Mouse (Mus musculus) c-Kit-positive CD71-negative TER-119-negative erythroid progenitor cells, embryonic 14.5 days (primary cell): ENCODE results near the gene Nrsn2.
A peak's percentile ranks its signal among the peaks of the same experiment; 100 is the strongest.

ENCODE experiments used
- DNase-seq: peaks from one replicate; pipeline ENCODE4 v3.0.0-alpha.2; 2013; ENCODE audit warnings: low read depth

Gene Nrsn2

GRCm38 (mm10) chr2:152376345-152376741 lies at the start of gene Nrsn2:
Nrsn2 (minus strand) TSS chr2:152376638.
- DNase-seq = no peak

GRCm38 (mm10) chr2:152415786-152416185 lies 39.3 kb upstream of the Nrsn2 start:
- DNase-seq = no peak

DNA sequence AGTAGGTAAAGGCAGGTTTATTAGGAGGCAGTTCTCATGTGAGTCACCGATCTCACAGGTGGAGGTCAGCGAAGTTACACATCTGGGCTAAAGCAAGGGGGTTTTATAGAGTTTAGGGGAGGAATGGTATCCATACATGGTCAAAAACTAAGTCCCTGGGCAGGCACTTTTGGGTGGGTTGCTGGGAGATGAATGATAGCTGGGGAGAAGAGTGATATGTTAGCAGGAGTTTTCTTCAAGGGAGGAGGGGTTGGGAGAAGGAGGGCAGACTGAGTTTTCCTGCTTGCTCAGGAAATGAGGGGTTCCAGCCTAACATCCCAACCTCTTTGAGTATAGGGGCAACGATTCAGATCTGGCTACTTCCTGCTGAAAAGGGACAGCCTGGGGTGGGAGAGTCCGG lies 38.8 kb upstream of the Nrsn2 start, which contains the start of gene 6820408C15Rik:
6820408C15Rik (plus strand) TSS at position 301 of the 400 bp plus-strand sequence.
- no peak for DNase-seq

GRCm38 (mm10) chr2:152414591-152415165 lies 38.2 kb upstream of the Nrsn2 start, which contains the start of gene Zcchc3:
Zcchc3 (minus strand) TSS chr2:152415027.
- DNase-seq = peak; percentile 66

- DNase-seq = no peak
These were observed 37.5 kb upstream of the Nrsn2 start for GRCm38 (mm10) chr2:152413765-152414584.

- no peak for DNase-seq
These were observed 36.8 kb upstream of the Nrsn2 start for GRCm38 (mm10) chr2:152413158-152413764.

- DNase-seq = no peak
These were observed 36.2 kb upstream of the Nrsn2 start for GRCm38 (mm10) chr2:152412526-152413157.

- DNase-seq = no peak
These were observed 35.0 kb upstream of the Nrsn2 start for GRCm38 (mm10) chr2:152411471-152411870.

DNA sequence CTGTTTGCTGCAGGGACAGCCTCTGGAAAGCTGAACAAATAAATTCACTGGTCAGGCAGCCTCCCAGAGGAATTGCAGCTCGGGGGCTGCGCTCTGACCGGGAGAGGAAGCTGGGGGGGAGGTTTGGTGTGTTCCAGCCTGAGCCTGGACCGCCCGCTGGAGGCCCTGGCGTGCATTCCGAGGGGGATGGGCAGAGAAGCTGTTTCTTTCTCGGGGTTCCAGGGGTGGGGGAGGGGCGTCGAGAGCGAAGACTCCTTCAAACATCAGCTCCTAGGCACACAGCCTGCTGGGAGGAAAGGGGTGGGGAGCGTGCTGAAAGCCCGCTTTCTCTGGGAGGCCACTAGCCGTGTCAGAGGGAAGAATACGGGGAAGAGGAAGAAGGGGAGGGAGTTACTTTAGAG lies 34.5 kb upstream of the Nrsn2 start:
- no peak for DNase-seq

DNA sequence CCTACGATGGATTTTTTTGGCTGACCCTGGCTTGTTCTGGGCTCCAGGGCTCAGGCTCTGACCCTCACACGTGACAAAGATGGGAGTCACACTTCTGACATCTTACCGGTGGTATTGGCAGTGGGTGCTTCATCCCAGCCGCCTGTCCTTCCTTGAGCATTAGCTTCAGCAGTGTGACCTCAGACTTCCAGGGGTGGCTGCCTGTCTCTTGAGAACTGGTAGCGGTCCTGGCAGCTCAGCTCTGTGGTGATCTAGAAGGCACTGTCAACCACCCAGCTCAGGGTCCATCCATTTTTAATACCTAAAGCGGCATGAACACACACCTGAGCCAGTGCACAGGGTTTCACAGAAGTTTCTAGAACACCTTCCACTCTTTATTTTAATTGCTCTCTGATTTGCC lies 33.3 kb upstream of the Nrsn2 start:
- DNase-seq = no peak

DNA sequence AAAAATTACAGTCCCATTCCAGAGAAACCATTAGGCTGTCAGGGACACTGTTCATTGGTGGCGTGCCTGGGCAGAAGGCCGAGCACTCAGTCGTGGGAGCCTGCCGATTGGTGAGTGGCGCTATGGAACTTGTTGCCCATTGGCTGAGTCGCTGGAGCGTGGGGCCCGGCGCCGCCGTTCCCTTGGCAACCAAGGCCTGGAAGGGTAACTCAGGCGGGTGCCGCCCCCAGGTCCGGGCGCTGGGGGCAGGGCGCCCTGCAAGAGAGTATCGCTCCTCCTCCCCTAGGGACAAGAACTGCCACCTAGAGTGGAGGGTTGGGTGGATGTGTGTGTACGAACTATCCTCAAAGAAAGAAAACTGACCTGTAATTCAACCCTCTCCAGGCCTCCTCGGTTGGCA lies 29.7 kb upstream of the Nrsn2 start:
- DNase-seq = peak; percentile 90

- DNase-seq = no peak
These were observed 22.7 kb upstream of the Nrsn2 start for GRCm38 (mm10) chr2:152399122-152399542.

GRCm38 (mm10) chr2:152398691-152399090 lies 22.3 kb upstream of the Nrsn2 start:
- DNase-seq = peak; percentile 87

GRCm38 (mm10) chr2:152397680-152398435 lies 21.4 kb upstream of the Nrsn2 start, which contains the start of gene Sox12:
Sox12 (minus strand) TSS chr2:152398063.
- peak; percentile 92 for DNase-seq

DNA sequence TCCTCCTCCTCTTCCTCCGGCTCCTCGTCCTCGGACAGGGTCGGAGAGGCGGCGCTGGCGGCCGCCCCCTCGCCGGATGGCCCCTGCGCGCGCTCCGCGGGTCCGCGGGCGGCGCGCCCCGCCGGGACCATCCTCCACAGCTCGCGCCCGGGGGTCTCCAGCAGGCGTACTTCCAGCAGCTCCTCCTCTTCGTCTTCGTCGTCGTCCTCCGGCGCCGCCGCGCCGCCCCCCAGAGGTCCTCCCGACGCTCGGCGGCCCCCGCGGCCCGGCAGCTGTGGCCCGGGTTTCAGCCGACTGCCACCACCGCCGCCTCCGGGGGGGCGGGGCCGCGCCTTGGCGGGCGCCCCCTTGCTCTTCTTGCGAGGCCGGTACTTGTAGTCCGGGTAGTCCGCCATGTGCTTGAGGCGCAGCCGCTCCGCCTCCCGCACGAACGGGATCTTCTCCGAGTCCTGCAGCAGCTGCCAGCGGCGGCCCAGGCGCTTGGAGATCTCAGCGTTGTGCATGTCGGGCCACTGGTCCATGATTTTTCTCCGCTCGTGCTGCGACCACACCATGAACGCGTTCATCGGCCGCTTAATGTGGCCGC lies 20.7 kb upstream of the Nrsn2 start:
- DNase-seq = peak; percentile 51

GRCm38 (mm10) chr2:152396110-152397003 lies 19.9 kb upstream of the Nrsn2 start:
- peak; percentile 95 for DNase-seq

GRCm38 (mm10) chr2:152395271-152395920 lies 19.0 kb upstream of the Nrsn2 start:
- DNase-seq = no peak

- DNase-seq = no peak
These were observed 17.0 kb upstream of the Nrsn2 start for GRCm38 (mm10) chr2:152393225-152394017.

DNA sequence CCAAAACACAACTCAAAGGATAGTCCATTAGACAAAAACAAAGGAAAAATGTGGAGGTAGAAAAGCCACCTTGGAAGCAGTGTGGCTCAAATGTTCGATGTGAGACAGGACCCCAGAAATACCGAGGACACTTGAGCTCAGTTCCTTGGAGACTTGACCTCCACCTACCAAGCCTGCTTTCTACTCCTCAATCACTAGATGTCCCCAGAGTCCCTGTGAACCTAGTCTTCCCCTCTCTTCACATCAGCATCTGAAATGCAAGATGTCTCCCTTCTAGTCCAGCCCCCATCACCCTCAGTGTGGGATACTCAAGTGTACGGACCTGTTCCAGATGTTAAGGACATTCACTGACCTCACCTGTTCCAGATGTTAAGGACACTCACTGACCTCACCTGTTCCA lies 16.3 kb upstream of the Nrsn2 start:
- peak; percentile 52 for DNase-seq
